Mouse (Mus musculus): ENCODE measurements around the gene Best3.

- TF ChIP-seq POLR2A (IDR thresholded peaks at IDR 0.05; ENCODE audit: control insufficient read depth, low read depth, low read length) (no peak), CTCF (IDR thresholded peaks at IDR 0.05; ENCODE audit: control insufficient read depth, insufficient read depth, insufficient replicate concordance, low read depth, low read length) (no peak)
Measured at GRCm38 (mm10) chr10:116993971-116994370, 7.9 kb downstream of the Best3 start.

All from testis, adult 2 months (tissue).